Mouse (Mus musculus) liver, adult 2 months (tissue): ENCODE measurements at regions not wholly inside any gene's neighbourhood (a gene's known extent, or its start where the extent isn't known, plus 50 kb on each side); places are given as distances from the start of the nearest gene placed in this dataset.
A peak's percentile ranks its signal among the peaks of the same experiment; 100 is the strongest.

Experiments
- DNase-seq: peaks from one replicate; pipeline ENCODE4 v3.0.0-alpha.2; 2011; ENCODE audit warnings: low read depth, low spot score; ENCODE audit errors: extremely low read depth
- H3K27ac ChIP-seq: fragments of 200-500 bp; replicated peaks from 2 replicates; pipeline ENCODE4 v1.5.1; 2012; ENCODE audit warnings: low read depth, mild to moderate bottlenecking, control low read depth, inconsistent platforms, low read length; ENCODE audit not compliant: insufficient read depth
- H3K27me3 ChIP-seq: fragments of 200-500 bp; 2 replicates; pipeline ENCODE4 v1.6.1; 2012; ENCODE audit warnings: mild to moderate bottlenecking, moderate library complexity, low read length, inconsistent platforms; ENCODE audit not compliant: control insufficient read depth, insufficient read depth
- H3K36me3 ChIP-seq: fragments of 200-500 bp; 2 replicates; pipeline ENCODE4 v1.6.1; 2012; ENCODE audit warnings: low read length, inconsistent platforms; ENCODE audit not compliant: control insufficient read depth, insufficient read depth
- H3K4me1 ChIP-seq: fragments of 200-500 bp; 2 replicates; pipeline ENCODE4 v1.6.1; 2011; ENCODE audit warnings: low read length; ENCODE audit not compliant: control insufficient read depth, insufficient read depth
- H3K4me3 ChIP-seq: fragments of 200-500 bp; 2 replicates; pipeline ENCODE4 v1.5.1; 2011; ENCODE audit warnings: low read depth, mild to moderate bottlenecking, control low read depth, low read length, moderate library complexity; ENCODE audit not compliant: insufficient read depth
- H3K79me2 ChIP-seq: fragments of 200-500 bp; 2 replicates; pipeline ENCODE4 v1.6.1; 2012; ENCODE audit warnings: inconsistent platforms, mild to moderate bottlenecking, low read length, moderate library complexity; ENCODE audit not compliant: control insufficient read depth, insufficient read depth
- H3K9ac ChIP-seq: fragments of 200-500 bp; 2 replicates; pipeline ENCODE4 v1.6.1; 2012; ENCODE audit warnings: low read depth, mild to moderate bottlenecking, control low read depth, inconsistent platforms, low read length
- CTCF ChIP-seq: fragments of 200-500 bp; IDR thresholded peaks from 2 replicates; pipeline ENCODE4 v1.5.1; 2011; ENCODE audit warnings: low read depth, low read length, control low read depth
- POLR2A ChIP-seq: fragments of 200-500 bp; IDR thresholded peaks from 2 replicates; pipeline ENCODE4 v1.6.1; 2011; ENCODE audit warnings: low read length, control low read depth; ENCODE audit not compliant: insufficient read depth; ENCODE audit errors: extremely low read depth
- WGBS: fragments of 180-500 bp; shearing (Covaris S2); methylation state at CpG from one replicate; pipeline ENCODE4 v1.1.7; 2018; 5-methylcytosine and 5-hydroxymethylcytosine counted together

GRCm38 (mm10) chr13:71458061-71458935 lies 505.2 kb downstream of the Irx1 start:
- Histone ChIP-seq H3K27me3 (no peaks in the 10 kb centered on the region), H3K36me3 (no peaks in the 10 kb centered on the region), H3K9ac (no peak overlapping the region), H3K27ac (no peak overlapping the region), H3K4me3 (no peak overlapping the region), H3K79me2 (no peaks in the 10 kb centered on the region), H3K4me1 (0 out of 2 replicates have a peak, but pooled peaks cover 2% of the 10 kb centered on the region)
- no peak for DNase-seq
- 4% methylated on average over 25 of the region's 25 CpGs for WGBS
- no peak for TF ChIP-seq POLR2A
- peak; percentile 67 for TF ChIP-seq CTCF

- H3K4me1 ChIP-seq = 0 out of 2 replicates have a peak, but pooled peaks cover 2% of the 10 kb centered on the region
- no peaks in the 10 kb centered on the region for H3K36me3 ChIP-seq
- 70% methylated on average over 3 of the region's 3 CpGs for WGBS
- no peak for DNase-seq
- TF ChIP-seq POLR2A = no peak
- no peak for TF ChIP-seq CTCF
- no peak overlapping the region for H3K9ac ChIP-seq
- H3K4me3 ChIP-seq = no peak overlapping the region
- H3K79me2 ChIP-seq = no peaks in the 10 kb centered on the region
- H3K27me3 ChIP-seq = no peaks in the 10 kb centered on the region
- no peak overlapping the region for H3K27ac ChIP-seq
These were observed 506.0 kb downstream of the Irx1 start for GRCm38 (mm10) chr13:71457550-71457949.

GRCm38 (mm10) chr13:71452258-71452657 lies 511.3 kb downstream of the Irx1 start:
- H3K36me3 ChIP-seq = no peaks in the 10 kb centered on the region
- no peak overlapping the region for H3K4me3 ChIP-seq
- no peak for DNase-seq
- no peak overlapping the region for H3K9ac ChIP-seq
- WGBS = 68% methylated on average over 5 of the region's 5 CpGs
- no peaks in the 10 kb centered on the region for H3K27me3 ChIP-seq
- no peak for TF ChIP-seq CTCF
- TF ChIP-seq POLR2A = no peak
- no peaks in the 10 kb centered on the region for H3K4me1 ChIP-seq
- H3K79me2 ChIP-seq = no peaks in the 10 kb centered on the region
- no peak overlapping the region for H3K27ac ChIP-seq

GRCm38 (mm10) chr13:71437601-71438099 lies 525.9 kb downstream of the Irx1 start:
- H3K36me3 ChIP-seq = no peaks in the 10 kb centered on the region

GRCm38 (mm10) chr13:71403654-71404560 lies 559.6 kb downstream of the Irx1 start:
- TF ChIP-seq POLR2A (no peak), CTCF (no peak)
- Histone ChIP-seq H3K4me1 (no peaks in the 10 kb centered on the region), H3K27ac (no peak overlapping the region), H3K79me2 (no peaks in the 10 kb centered on the region), H3K4me3 (no peak overlapping the region), H3K36me3 (no peaks in the 10 kb centered on the region), H3K9ac (no peak overlapping the region), H3K27me3 (no peaks in the 10 kb centered on the region)
- no peak for DNase-seq
- WGBS = 75% methylated on average over 21 of the region's 21 CpGs

More at GRCm38 (mm10) chr13:71437601-71438099, 525.9 kb downstream of the Irx1 start:
- no peaks in the 10 kb centered on the region for H3K79me2 ChIP-seq
- H3K4me1 ChIP-seq = no peaks in the 10 kb centered on the region
- WGBS = 65% methylated on average over 2 of the region's 2 CpGs
- H3K9ac ChIP-seq = no peak overlapping the region
- H3K27me3 ChIP-seq = no peaks in the 10 kb centered on the region
- H3K27ac ChIP-seq = no peak overlapping the region
- H3K4me3 ChIP-seq = no peak overlapping the region
- DNase-seq = no peak
- TF ChIP-seq CTCF (no peak), POLR2A (no peak)
